Mouse (Mus musculus): ENCODE measurements around the gene Scrg1. TPM values are rescaled to one million over a fixed set of nuclear protein-coding genes. Genes with fewer than 3 reads are reported as not detected.
A peak's percentile ranks its signal among the peaks of the same experiment; 100 is the strongest.

Scrg1 gene
- total and polyA plus RNA-seq, 3 experiments = not detected

DNA sequence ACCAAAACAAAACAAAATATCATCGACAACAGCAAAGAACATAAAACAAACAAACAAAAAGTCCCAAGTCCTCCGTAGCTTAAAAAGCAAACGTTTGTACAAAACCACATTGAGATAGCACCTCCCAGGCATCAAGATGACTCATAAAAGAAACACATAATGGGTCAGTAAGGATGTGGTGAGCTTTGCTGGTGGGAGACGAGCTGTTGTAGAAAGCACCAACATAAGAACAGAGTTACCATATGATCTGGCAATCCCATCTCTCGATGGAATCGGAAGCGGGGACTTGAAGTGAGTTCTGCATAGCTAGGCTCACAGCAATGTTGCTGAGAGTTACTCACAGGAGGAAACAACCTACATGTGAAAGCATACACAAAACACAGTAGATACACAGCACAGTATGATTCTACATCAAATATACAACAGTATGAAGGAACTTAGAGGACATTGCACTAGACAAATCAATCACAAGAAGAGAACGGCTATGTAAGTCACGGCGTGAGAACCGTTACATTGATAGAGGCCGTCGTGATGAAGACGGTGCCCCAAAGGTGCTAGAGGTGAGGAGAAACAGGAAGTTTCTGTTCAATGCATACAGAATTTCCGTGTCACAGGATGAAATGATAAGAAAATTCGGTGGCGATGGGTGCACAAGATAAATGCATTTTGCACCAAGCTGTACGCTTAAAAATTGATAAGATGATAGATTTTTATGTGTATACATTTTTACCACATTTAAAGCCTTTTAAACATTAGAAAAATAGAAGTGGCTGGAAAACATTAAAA, 27.9 kb upstream of the Scrg1 start (continued):
- peak; percentile 76 for TF ChIP-seq JUND (conservative IDR thresholded peaks at IDR 0.05; ENCODE audit: low read depth, low read length)

- TF ChIP-seq ETS1 (conservative IDR thresholded peaks at IDR 0.05; ENCODE audit: low read depth, low read length) = no peak
- no peak for TF ChIP-seq NRF1 (IDR thresholded peaks at IDR 0.05; ENCODE audit: low read depth, low read length)
- no peak for TF ChIP-seq JUN (IDR thresholded peaks at IDR 0.05; ENCODE audit: insufficient read depth, low read depth, low read length)
- TF ChIP-seq UBTF (IDR thresholded peaks at IDR 0.05; ENCODE audit: low read depth, low read length) = no peak
- no peak for TF ChIP-seq ELF1 (IDR thresholded peaks at IDR 0.05; ENCODE audit: low read depth, low read length)
- TF ChIP-seq TCF12 (IDR thresholded peaks at IDR 0.05; ENCODE audit: low read depth, low read length) = no peak
- TF ChIP-seq MXI1 (IDR thresholded peaks at IDR 0.05; ENCODE audit: low read depth, low read length) = no peak
- no peak for TF ChIP-seq JUND (conservative IDR thresholded peaks at IDR 0.05; ENCODE audit: low read depth, low read length)
- in situ Hi-C loops (cut with MboI; ENCODE audit: low pct_ligation_motif_present, low pct_unique_long_range_greater_than_20kb, low sequenced_read_pairs) (loop anchor here (5.0 kb wide), 1 partner anchor 104 kb away; no protein-coding TSS in a partner anchor), dilution Hi-C loops (cut with MboI; ENCODE audit: extremely low pct_ligation_motif_present, extremely low pct_unique_long_range_greater_than_20kb, low sequenced_read_pairs) (no loop called here)
- H3K4me1 ChIP-seq (ENCODE audit: control insufficient read depth in 1 of 2, insufficient read depth in 2 of 2) = peaks cover 8 to 25% of the 10 kb centered on the region in 2 experiments
- H3K4me3 ChIP-seq (replicated peaks in 1 of 3; ENCODE audit: low read depth in 2 of 3, low read length in 2 of 3, poor library complexity in 1 of 3) = no peak overlapping the region
- no peaks in the 10 kb centered on the region for H3K9me3 ChIP-seq (replicated peaks; ENCODE audit: low read length)
- H3K9ac ChIP-seq (ENCODE audit: insufficient read depth, low read depth) = no peak overlapping the region
- peak overlapping the region; percentile 87 for H3K4me2 ChIP-seq (ENCODE audit: insufficient read depth, low read depth, poor library complexity, severe bottlenecking)
- no peaks in the 10 kb centered on the region for H3K79me2 ChIP-seq (replicated peaks; ENCODE audit: control insufficient read depth, extremely low read depth, insufficient read depth, poor library complexity, severe bottlenecking)
- H3K27ac ChIP-seq (ENCODE audit: insufficient read depth, low read depth) = no peak overlapping the region
- DNase-seq (ENCODE audit: extremely low read depth) = no peak
- H3K36me3 ChIP-seq (replicated peaks in 1 of 2; ENCODE audit: control insufficient read depth in 1 of 2, insufficient read depth in 1 of 2, low read length in 1 of 2) = no peaks in the 10 kb centered on the region
- no peaks in the 10 kb centered on the region for H3K27me3 ChIP-seq (replicated peaks)
Measured at GRCm38 (mm10) chr8:57428566-57428965, 27.2 kb upstream of the Scrg1 start.

DNA sequence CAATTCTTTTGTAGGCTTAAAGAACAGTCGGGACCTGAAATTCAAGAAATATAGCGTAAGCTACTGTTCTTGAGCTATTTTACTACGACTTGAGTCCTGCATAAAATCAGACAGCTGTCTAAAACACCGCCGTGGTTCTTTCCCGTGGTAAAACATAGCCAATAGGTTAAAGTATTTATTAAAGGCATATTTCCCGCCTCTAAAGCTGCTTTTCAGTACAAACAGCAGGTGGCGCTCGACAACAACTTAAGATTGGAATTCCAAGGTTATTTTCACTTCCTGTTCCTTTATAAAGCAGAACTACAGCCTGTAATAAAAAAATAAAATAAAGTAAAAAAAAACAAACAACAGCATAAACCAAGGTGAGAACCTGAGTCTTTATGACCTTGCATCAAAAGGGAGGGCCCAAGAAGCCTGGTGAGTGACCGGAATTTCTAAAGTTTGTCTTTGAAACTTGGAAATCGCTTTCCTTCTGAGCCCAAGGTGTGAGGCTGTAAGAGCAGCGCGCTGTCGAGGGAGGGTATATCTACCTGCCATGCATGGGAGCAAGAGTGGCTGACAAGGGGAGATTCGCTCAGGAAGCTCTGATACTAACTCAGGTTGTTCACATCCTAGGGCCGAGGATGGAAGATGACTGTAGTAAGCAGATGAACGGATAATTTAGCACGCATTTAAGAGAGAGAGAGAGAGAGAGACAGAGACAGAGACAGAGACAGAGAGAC, 26.4 kb upstream of the Scrg1 start:
- no peak overlapping the region for H3K4me3 ChIP-seq (replicated peaks in 1 of 3; ENCODE audit: low read depth in 2 of 3, low read length in 2 of 3, poor library complexity in 1 of 3)
- TF ChIP-seq IRF4 (IDR thresholded peaks at IDR 0.05; ENCODE audit: low read depth, low read length) = peak; percentile 76
- TF ChIP-seq ZNF384 (IDR thresholded peaks at IDR 0.05; ENCODE audit: low read depth, low read length) = peak; percentile 77
- TF ChIP-seq ELF1 (IDR thresholded peaks at IDR 0.05; ENCODE audit: low read depth, low read length) = peak; percentile 70
- no peak for TF ChIP-seq PAX5 (IDR thresholded peaks at IDR 0.05; ENCODE audit: low read length)
- no peak for TF ChIP-seq ZMIZ1 (IDR thresholded peaks at IDR 0.05; ENCODE audit: low read depth, low read length)
- no peak for TF ChIP-seq CHD1 (IDR thresholded peaks at IDR 0.05; ENCODE audit: low read depth, low read length)
- TF ChIP-seq CTCF (conservative IDR thresholded peaks at IDR 0.05 in 1 of 2, IDR thresholded peaks at IDR 0.05 in 1 of 2; ENCODE audit: low read depth in 2 of 2, low read length in 2 of 2) = peak; percentile 31 to 89; a peak in 3 of 4 replicates
- peak; percentile 87 for TF ChIP-seq RAD21 (IDR thresholded peaks at IDR 0.05; ENCODE audit: low read depth, low read length)
- 0 out of 2 replicates have a peak, but pooled peaks have one; percentile 42 for TF ChIP-seq MYC (IDR thresholded peaks at IDR 0.05; ENCODE audit: low read depth, low read length)
- no peak for TF ChIP-seq BHLHE40 (IDR thresholded peaks at IDR 0.05; ENCODE audit: low read depth, low read length)
- peak; percentile 64 for TF ChIP-seq ZC3H11A (IDR thresholded peaks at IDR 0.05; ENCODE audit: low read depth, low read length)
- peak; percentile 93; the same call in 1 of the 2 replicates for TF ChIP-seq E2F4 (IDR thresholded peaks at IDR 0.05; ENCODE audit: insufficient replicate concordance, low read depth, low read length)
- peak; percentile 47; the same call in 1 of the 2 replicates for TF ChIP-seq SIN3A (IDR thresholded peaks at IDR 0.05; ENCODE audit: low read length)
- TF ChIP-seq SMC3 (IDR thresholded peaks at IDR 0.05; ENCODE audit: low read depth, low read length) = peak; percentile 81
- 0 out of 2 replicates have a peak, but pooled peaks have one; percentile 7 for TF ChIP-seq TCF12 (IDR thresholded peaks at IDR 0.05; ENCODE audit: low read depth, low read length)
- TF ChIP-seq NRF1 (IDR thresholded peaks at IDR 0.05; ENCODE audit: low read depth, low read length) = no peak
- H3K4me2 ChIP-seq (ENCODE audit: insufficient read depth, low read depth, poor library complexity, severe bottlenecking) = peak overlapping the region; percentile 87
- H3K79me2 ChIP-seq (replicated peaks; ENCODE audit: control insufficient read depth, extremely low read depth, insufficient read depth, poor library complexity, severe bottlenecking) = no peaks in the 10 kb centered on the region
- dilution Hi-C loops (cut with MboI; ENCODE audit: extremely low pct_ligation_motif_present, extremely low pct_unique_long_range_greater_than_20kb, low sequenced_read_pairs) = no loop called here
- peaks cover 8 to 25% of the 10 kb centered on the region in 2 experiments for H3K4me1 ChIP-seq (ENCODE audit: control insufficient read depth in 1 of 2, insufficient read depth in 2 of 2)
- in situ Hi-C loops (cut with MboI; ENCODE audit: low pct_ligation_motif_present, low pct_unique_long_range_greater_than_20kb, low sequenced_read_pairs) = loop anchor here (5.0 kb wide), 1 partner anchor 103 kb away; no protein-coding TSS in a partner anchor
- DNase-seq (ENCODE audit: extremely low read depth) = peak; percentile 81
- H3K36me3 ChIP-seq (replicated peaks in 1 of 2; ENCODE audit: control insufficient read depth in 1 of 2, insufficient read depth in 1 of 2, low read length in 1 of 2) = no peaks in the 10 kb centered on the region
- H3K27ac ChIP-seq (ENCODE audit: insufficient read depth, low read depth) = no peak overlapping the region
- no peaks in the 10 kb centered on the region for H3K9me3 ChIP-seq (replicated peaks; ENCODE audit: low read length)
- peak overlapping the region; percentile 18 for H3K9ac ChIP-seq (ENCODE audit: insufficient read depth, low read depth)
- H3K27me3 ChIP-seq (replicated peaks) = no peaks in the 10 kb centered on the region
